27 mouse cellular contexts compared by ENCODE assay signal in genomic region chr6:99091799-99092198, GRCm38 (mm10).
"Had no signal": no experiment of that assay in that cellular context is flagged by ENCODE, and none has a peak within 500 bp of the region (broad histone marks: within the 10 kb centered on the region; RNA-seq: fewer than 3 reads in every experiment).

No protein-coding gene starts in this region.

- H3K9ac ChIP-seq: embryonic facial prominence, embryonic 12.5 days; embryonic facial prominence, embryonic 13.5 days; embryonic facial prominence, embryonic 15.5 days; forebrain, embryonic 12.5 days; forebrain, embryonic 13.5 days; forebrain, embryonic 15.5 days; forebrain, postnatal 0 days had no signal

- H3K27me3 ChIP-seq: embryonic facial prominence, embryonic 12.5 days; embryonic facial prominence, embryonic 15.5 days; forebrain, embryonic 12.5 days; forebrain, embryonic 13.5 days; forebrain, embryonic 15.5 days had no signal

- ATAC-seq: forebrain, embryonic 13.5 days; forebrain, embryonic 14.5 days; forebrain, embryonic 15.5 days; forebrain, embryonic 16.5 days; forebrain, postnatal 0 days had no signal

- DNase-seq: cerebellum, adult 8-10 months; cerebellum, adult 9-10 months; cerebellum, adult 9-11 months; cerebellum, postnatal 10 days; cerebellum, postnatal 14 days; cerebellum, postnatal 25 days; cerebellum, postnatal 36 days; embryo, embryonic 11 days; forebrain, postnatal 0 days; gastrocnemius, adult 2 months; gastrocnemius, postnatal 10 days; gastrocnemius, postnatal 14 days; gastrocnemius, postnatal 25 days; gastrocnemius, postnatal 36 days; heart, adult 11 months; heart, adult 2 months had no signal

- H3K4me2 ChIP-seq: embryonic facial prominence, embryonic 12.5 days; embryonic facial prominence, embryonic 13.5 days; embryonic facial prominence, embryonic 15.5 days; forebrain, embryonic 12.5 days; forebrain, embryonic 13.5 days; forebrain, embryonic 15.5 days had no signal

- H3K4me3 ChIP-seq: embryonic facial prominence, embryonic 10.5 days; embryonic facial prominence, embryonic 12.5 days; embryonic facial prominence, embryonic 13.5 days; embryonic facial prominence, embryonic 15.5 days; erythroblast, embryonic 14.5 days; forebrain, embryonic 10.5 days; forebrain, embryonic 12.5 days; forebrain, embryonic 13.5 days; forebrain, embryonic 15.5 days; gastrocnemius, adult 2 months; heart, adult 2 months had no signal

- H3K36me3 ChIP-seq: embryonic facial prominence, embryonic 10.5 days; embryonic facial prominence, embryonic 12.5 days; embryonic facial prominence, embryonic 13.5 days; embryonic facial prominence, embryonic 15.5 days; forebrain, embryonic 10.5 days; forebrain, embryonic 12.5 days; forebrain, embryonic 15.5 days had no signal

- H3K27ac ChIP-seq: embryonic facial prominence, embryonic 10.5 days; embryonic facial prominence, embryonic 12.5 days; embryonic facial prominence, embryonic 13.5 days; embryonic facial prominence, embryonic 15.5 days; forebrain, embryonic 10.5 days; forebrain, embryonic 12.5 days; forebrain, embryonic 13.5 days; forebrain, embryonic 15.5 days; heart, adult 2 months had no signal

- H3K9me3 ChIP-seq: embryonic facial prominence, embryonic 10.5 days; embryonic facial prominence, embryonic 12.5 days; embryonic facial prominence, embryonic 13.5 days; embryonic facial prominence, embryonic 15.5 days; forebrain, embryonic 10.5 days; forebrain, embryonic 12.5 days; forebrain, embryonic 13.5 days; forebrain, embryonic 15.5 days had no signal
